Mouse (Mus musculus): Measurements from ENCODE around the gene P2ry6. TPM values are rescaled to one million over a fixed set of nuclear protein-coding genes. Genes with fewer than 3 reads are reported as not detected.

Gene P2ry6
- polyA plus RNA-seq, 1 experiment from 2014 or later: 5.8 TPM

DNA sequence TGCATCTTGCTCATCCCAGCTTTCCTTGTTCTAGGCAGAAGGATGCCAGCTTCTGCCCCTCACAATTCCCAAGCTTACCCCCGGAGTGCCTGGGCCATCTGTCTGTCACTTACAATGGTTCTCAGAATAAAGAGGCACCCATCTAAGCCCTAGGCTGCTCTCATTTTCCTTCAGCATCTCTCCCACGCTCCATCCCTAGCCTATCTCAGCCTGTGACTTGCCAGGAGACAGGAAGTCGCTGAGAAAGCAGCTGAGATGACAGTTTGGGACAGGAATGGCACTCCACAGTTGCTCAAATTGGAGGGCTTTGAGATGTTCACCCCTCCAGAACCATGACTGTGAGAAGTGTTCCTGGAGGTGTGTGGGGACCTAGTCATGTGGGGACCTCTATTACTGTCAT lies 1.6 kb downstream of the P2ry6 start:
- ATAC-seq (replicated peaks; ENCODE audit: extremely low read depth, insufficient read depth, low FRiP score): no peak
- Histone ChIP-seq H3K9me3 (replicated peaks; ENCODE audit: control insufficient read depth, low read length) (no peaks in the 10 kb centered on the region), H3K9ac (ENCODE audit: low read length) (no peak overlapping the region), H3K4me1 (ENCODE audit: control insufficient read depth, insufficient read depth, low read length) (peaks cover 8% of the 10 kb centered on the region), H3K27ac (ENCODE audit: low read length) (no peak overlapping the region), H3K36me3 (ENCODE audit: control insufficient read depth, insufficient read depth) (no peaks in the 10 kb centered on the region), H3K4me2 (ENCODE audit: low read depth, low read length) (no peak overlapping the region), H3K27me3 (ENCODE audit: control insufficient read depth, insufficient read depth, low read length) (peaks cover 12% of the 10 kb centered on the region; the same call in 1 of the 2 replicates), H3K4me3 (ENCODE audit: low read length) (no peak overlapping the region)
- WGBS: 39% methylated on average over 3 of the region's 3 CpGs

GRCm38 (mm10) chr7:100968874-100969659 lies 5.4 kb downstream of the P2ry6 start:
- ATAC-seq (replicated peaks; ENCODE audit: extremely low read depth, insufficient read depth, low FRiP score): no peak
- WGBS: 68% methylated on average over 10 of the region's 10 CpGs
- Histone ChIP-seq H3K4me3 (ENCODE audit: low read length) (no peak overlapping the region), H3K27ac (ENCODE audit: low read length) (no peak overlapping the region), H3K4me1 (ENCODE audit: control insufficient read depth, insufficient read depth, low read length) (peaks cover 7% of the 10 kb centered on the region), H3K27me3 (ENCODE audit: control insufficient read depth, insufficient read depth, low read length) (peaks cover 10% of the 10 kb centered on the region; the same call in 1 of the 2 replicates), H3K36me3 (ENCODE audit: control insufficient read depth, insufficient read depth) (no peaks in the 10 kb centered on the region), H3K4me2 (ENCODE audit: low read depth, low read length) (no peak overlapping the region), H3K9ac (ENCODE audit: low read length) (no peak overlapping the region), H3K9me3 (replicated peaks; ENCODE audit: control insufficient read depth, low read length) (no peaks in the 10 kb centered on the region)

- H3K9me3 ChIP-seq (replicated peaks; ENCODE audit: control insufficient read depth, low read length): no peaks in the 10 kb centered on the region
- H3K36me3 ChIP-seq (ENCODE audit: control insufficient read depth, insufficient read depth): no peaks in the 10 kb centered on the region
- H3K4me3 ChIP-seq (ENCODE audit: low read length): no peak overlapping the region
- no peak overlapping the region for H3K9ac ChIP-seq (ENCODE audit: low read length)
- H3K4me1 ChIP-seq (ENCODE audit: control insufficient read depth, insufficient read depth, low read length): peaks cover 6% of the 10 kb centered on the region
- 85% methylated on average over 6 of the region's 6 CpGs for WGBS
- H3K27ac ChIP-seq (ENCODE audit: low read length): no peak overlapping the region
- ATAC-seq (replicated peaks; ENCODE audit: extremely low read depth, insufficient read depth, low FRiP score): no peak
- peaks cover 8% of the 10 kb centered on the region; the same call in 1 of the 2 replicates for H3K27me3 ChIP-seq (ENCODE audit: control insufficient read depth, insufficient read depth, low read length)
- no peak overlapping the region for H3K4me2 ChIP-seq (ENCODE audit: low read depth, low read length)
Measured at GRCm38 (mm10) chr7:100968376-100968775, 6.1 kb downstream of the P2ry6 start.

DNA sequence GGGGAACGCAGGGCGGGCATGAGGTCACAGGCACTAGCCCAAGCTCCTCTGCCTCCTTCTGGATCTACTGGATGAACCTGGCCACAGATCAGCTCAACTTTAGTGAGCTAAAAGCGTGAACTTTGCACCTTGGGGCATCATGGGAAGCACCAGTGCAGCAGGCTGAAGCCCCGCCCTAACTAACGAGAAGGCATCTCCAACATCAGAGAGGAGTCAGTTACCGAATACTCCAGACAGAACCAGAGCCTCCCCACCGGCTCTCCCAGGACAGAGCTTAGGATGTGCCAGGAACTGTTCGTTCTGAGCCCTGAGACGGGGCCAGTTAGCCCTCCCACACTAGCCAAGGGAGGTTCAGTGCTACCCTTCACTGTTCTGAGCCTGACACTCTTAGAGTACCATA lies 6.6 kb downstream of the P2ry6 start:
- 81% methylated on average over 9 of the region's 9 CpGs for WGBS

GRCm38 (mm10) chr7:100966014-100966413 lies 8.4 kb downstream of the P2ry6 start:
- Histone ChIP-seq H3K4me2 (ENCODE audit: low read depth, low read length) (no peak overlapping the region), H3K36me3 (ENCODE audit: control insufficient read depth, insufficient read depth) (no peaks in the 10 kb centered on the region), H3K4me3 (ENCODE audit: low read length) (no peak overlapping the region), H3K9ac (ENCODE audit: low read length) (no peak overlapping the region), H3K4me1 (ENCODE audit: control insufficient read depth, insufficient read depth, low read length) (peaks cover 6% of the 10 kb centered on the region), H3K27ac (ENCODE audit: low read length) (no peak overlapping the region), H3K9me3 (replicated peaks; ENCODE audit: control insufficient read depth, low read length) (no peaks in the 10 kb centered on the region), H3K27me3 (ENCODE audit: control insufficient read depth, insufficient read depth, low read length) (0 out of 2 replicates have a peak, but pooled peaks cover 2% of the 10 kb centered on the region)
- no peak for ATAC-seq (replicated peaks; ENCODE audit: extremely low read depth, insufficient read depth, low FRiP score)
- WGBS: 47% methylated on average over 7 of the region's 7 CpGs

More for the DNA sequence above, 6.6 kb downstream of the P2ry6 start:
- Histone ChIP-seq H3K4me2 (ENCODE audit: low read depth, low read length) (no peak overlapping the region), H3K4me1 (ENCODE audit: control insufficient read depth, insufficient read depth, low read length) (peaks cover 6% of the 10 kb centered on the region), H3K27me3 (ENCODE audit: control insufficient read depth, insufficient read depth, low read length) (peaks cover 5% of the 10 kb centered on the region; the same call in 1 of the 2 replicates), H3K4me3 (ENCODE audit: low read length) (no peak overlapping the region), H3K36me3 (ENCODE audit: control insufficient read depth, insufficient read depth) (no peaks in the 10 kb centered on the region), H3K9me3 (replicated peaks; ENCODE audit: control insufficient read depth, low read length) (no peaks in the 10 kb centered on the region), H3K27ac (ENCODE audit: low read length) (no peak overlapping the region), H3K9ac (ENCODE audit: low read length) (no peak overlapping the region)
- no peak for ATAC-seq (replicated peaks; ENCODE audit: extremely low read depth, insufficient read depth, low FRiP score)

DNA sequence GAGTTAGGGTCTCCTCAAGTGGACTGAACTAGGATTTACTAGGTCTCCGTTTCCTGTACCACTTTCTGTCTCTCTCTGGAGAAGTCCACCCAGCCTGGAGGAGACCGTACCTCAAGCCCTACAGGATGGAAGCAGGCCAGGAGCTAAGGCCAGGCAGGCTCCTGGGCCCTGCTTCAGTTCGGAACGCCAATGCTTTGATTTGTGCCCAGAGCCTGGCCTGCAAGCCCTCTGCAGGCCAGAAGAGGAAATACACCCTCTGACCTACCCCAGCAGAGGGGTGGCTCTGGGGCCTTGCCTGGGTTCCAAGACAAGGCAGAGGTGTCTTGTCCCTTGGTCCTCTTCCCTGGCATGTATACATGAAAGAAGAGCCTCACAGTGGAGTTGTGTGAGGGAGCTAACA lies 9.4 kb downstream of the P2ry6 start:
- Histone ChIP-seq H3K27ac (ENCODE audit: low read length) (no peak overlapping the region), H3K36me3 (ENCODE audit: control insufficient read depth, insufficient read depth) (no peaks in the 10 kb centered on the region), H3K9ac (ENCODE audit: low read length) (no peak overlapping the region), H3K27me3 (ENCODE audit: control insufficient read depth, insufficient read depth, low read length) (no peaks in the 10 kb centered on the region), H3K9me3 (replicated peaks; ENCODE audit: control insufficient read depth, low read length) (no peaks in the 10 kb centered on the region), H3K4me3 (ENCODE audit: low read length) (no peak overlapping the region), H3K4me1 (ENCODE audit: control insufficient read depth, insufficient read depth, low read length) (peaks cover 6% of the 10 kb centered on the region), H3K4me2 (ENCODE audit: low read depth, low read length) (no peak overlapping the region)
- ATAC-seq (replicated peaks; ENCODE audit: extremely low read depth, insufficient read depth, low FRiP score): no peak; the same call in 1 of the 2 replicates
- WGBS: 20% methylated on average over 4 of the region's 4 CpGs

DNA sequence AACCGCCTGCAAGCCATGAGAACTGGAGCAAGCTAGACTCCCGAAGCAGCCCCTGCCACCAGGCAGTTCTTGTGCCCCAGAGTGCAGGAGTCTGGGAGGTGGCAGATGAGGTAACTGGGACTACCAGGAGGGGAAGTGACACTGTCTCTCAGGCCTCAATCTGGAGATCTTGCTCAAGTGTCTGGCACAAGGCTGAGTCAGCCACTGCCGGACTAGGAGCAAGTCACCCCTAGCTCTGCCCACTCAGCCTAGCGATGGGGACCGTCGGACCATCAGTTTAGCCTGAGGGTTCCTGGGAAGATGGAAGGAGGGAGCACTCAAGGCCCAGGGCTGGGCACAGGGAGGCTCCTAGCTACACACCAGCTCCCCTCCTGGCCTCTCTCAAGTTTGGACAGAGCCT lies 10.2 kb downstream of the P2ry6 start:
- no peaks in the 10 kb centered on the region for H3K36me3 ChIP-seq (ENCODE audit: control insufficient read depth, insufficient read depth)
- H3K27me3 ChIP-seq (ENCODE audit: control insufficient read depth, insufficient read depth, low read length): no peaks in the 10 kb centered on the region
- H3K9ac ChIP-seq (ENCODE audit: low read length): no peak overlapping the region
- WGBS: 77% methylated on average over 6 of the region's 6 CpGs
- ATAC-seq (replicated peaks; ENCODE audit: extremely low read depth, insufficient read depth, low FRiP score): no peak
- H3K4me2 ChIP-seq (ENCODE audit: low read depth, low read length): no peak overlapping the region
- H3K4me3 ChIP-seq (ENCODE audit: low read length): no peak overlapping the region
- H3K27ac ChIP-seq (ENCODE audit: low read length): no peak overlapping the region
- no peaks in the 10 kb centered on the region for H3K9me3 ChIP-seq (replicated peaks; ENCODE audit: control insufficient read depth, low read length)
- peaks cover 6% of the 10 kb centered on the region for H3K4me1 ChIP-seq (ENCODE audit: control insufficient read depth, insufficient read depth, low read length)

DNA sequence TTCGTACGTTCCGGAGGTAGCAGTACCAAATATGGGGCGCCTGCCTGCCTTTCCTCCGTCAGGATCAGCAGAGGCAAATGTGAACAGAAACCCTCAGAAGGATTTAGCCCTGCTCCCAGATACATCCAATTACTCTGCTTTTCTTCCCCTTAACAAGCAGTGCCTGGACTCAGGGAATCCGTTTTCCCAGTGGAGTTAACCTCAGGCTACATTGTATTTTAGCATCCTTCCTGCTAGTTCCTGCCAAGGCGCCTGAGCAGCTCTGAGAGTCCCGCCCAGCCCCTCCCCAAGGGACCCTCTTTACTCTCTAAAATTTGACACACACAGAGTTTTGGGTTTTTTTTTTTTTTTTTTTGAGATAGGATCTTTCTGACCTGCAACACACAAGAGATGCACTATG lies 11.1 kb downstream of the P2ry6 start:
- 73% methylated on average over 8 of the region's 8 CpGs for WGBS

DNA sequence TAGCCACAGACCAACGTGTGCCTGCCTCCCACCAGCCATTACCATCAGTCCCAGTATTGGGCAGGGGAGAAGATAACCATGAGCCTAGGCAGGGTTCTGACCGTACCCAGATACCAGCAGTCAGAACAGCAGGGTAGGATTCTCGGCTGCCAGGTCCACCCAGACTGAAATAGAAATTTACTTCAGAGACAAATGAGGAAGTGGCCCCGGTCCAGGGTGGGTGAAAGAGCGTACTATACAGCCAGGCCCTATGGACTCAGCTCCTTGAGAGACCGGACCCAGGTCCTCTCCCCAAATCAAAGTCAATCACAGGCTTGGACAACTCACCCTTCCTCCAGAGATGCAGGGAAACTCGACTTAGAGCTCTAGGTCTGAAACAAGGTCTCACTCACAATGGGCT lies 13.3 kb downstream of the P2ry6 start:
- no peak overlapping the region for H3K27ac ChIP-seq (ENCODE audit: low read length)
- no peak overlapping the region for H3K9ac ChIP-seq (ENCODE audit: low read length)
- ATAC-seq (replicated peaks; ENCODE audit: extremely low read depth, insufficient read depth, low FRiP score): no peak
- H3K27me3 ChIP-seq (ENCODE audit: control insufficient read depth, insufficient read depth, low read length): no peaks in the 10 kb centered on the region
- H3K4me2 ChIP-seq (ENCODE audit: low read depth, low read length): no peak overlapping the region
- 56% methylated on average over 7 of the region's 7 CpGs for WGBS
- H3K9me3 ChIP-seq (replicated peaks; ENCODE audit: control insufficient read depth, low read length): 0 out of 2 replicates have a peak, but pooled peaks cover 3% of the 10 kb centered on the region
- H3K4me1 ChIP-seq (ENCODE audit: control insufficient read depth, insufficient read depth, low read length): peaks cover 5% of the 10 kb centered on the region
- no peak overlapping the region for H3K4me3 ChIP-seq (ENCODE audit: low read length)
- H3K36me3 ChIP-seq (ENCODE audit: control insufficient read depth, insufficient read depth): no peaks in the 10 kb centered on the region

More for the DNA sequence above, 11.1 kb downstream of the P2ry6 start:
- no peaks in the 10 kb centered on the region for H3K36me3 ChIP-seq (ENCODE audit: control insufficient read depth, insufficient read depth)
- H3K4me2 ChIP-seq (ENCODE audit: low read depth, low read length): no peak overlapping the region
- H3K27me3 ChIP-seq (ENCODE audit: control insufficient read depth, insufficient read depth, low read length): no peaks in the 10 kb centered on the region
- 0 out of 2 replicates have a peak, but pooled peaks cover 3% of the 10 kb centered on the region for H3K9me3 ChIP-seq (replicated peaks; ENCODE audit: control insufficient read depth, low read length)
- peaks cover 6% of the 10 kb centered on the region for H3K4me1 ChIP-seq (ENCODE audit: control insufficient read depth, insufficient read depth, low read length)
- no peak for ATAC-seq (replicated peaks; ENCODE audit: extremely low read depth, insufficient read depth, low FRiP score)
- H3K9ac ChIP-seq (ENCODE audit: low read length): no peak overlapping the region
- H3K4me3 ChIP-seq (ENCODE audit: low read length): no peak overlapping the region
- H3K27ac ChIP-seq (ENCODE audit: low read length): no peak overlapping the region

All from heart, embryonic 16.5 days (tissue).